Mouse (Mus musculus): ENCODE data around the gene Irgm2.

Gene Irgm2

GRCm38 (mm10) chr11:58199229-58200037 lies at the start of gene Irgm2, which contains the start of gene Igtp:
TSS of gene Irgm2 (plus strand) at chr11:58199618.
TSS of gene Igtp (plus strand) at chr11:58199556.
- DNase-seq = peak; percentile 90

- no peak for DNase-seq
These were observed 44.0 kb upstream of the Irgm2 start for GRCm38 (mm10) chr11:58155458-58155857.

DNA sequence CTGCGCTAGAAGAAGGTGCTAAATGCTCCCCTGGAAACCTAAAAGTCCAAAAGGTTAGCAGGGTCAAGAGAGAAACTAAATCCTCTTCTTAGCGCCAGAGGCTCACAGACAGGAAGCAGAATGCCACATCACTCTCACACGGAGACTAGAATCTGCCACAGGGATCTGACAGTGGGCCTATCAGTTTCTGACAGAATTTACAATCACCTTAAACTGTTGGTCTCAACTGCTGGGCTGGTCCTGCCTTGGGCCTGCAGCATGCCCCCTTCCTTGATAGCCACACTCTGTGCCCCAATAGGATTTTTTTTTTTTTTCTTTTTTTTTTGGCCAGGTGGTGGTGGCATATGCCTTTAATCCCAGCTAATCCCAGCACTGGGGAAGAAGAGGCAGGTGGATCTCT lies 42.5 kb upstream of the Irgm2 start:
- DNase-seq = no peak

DNA sequence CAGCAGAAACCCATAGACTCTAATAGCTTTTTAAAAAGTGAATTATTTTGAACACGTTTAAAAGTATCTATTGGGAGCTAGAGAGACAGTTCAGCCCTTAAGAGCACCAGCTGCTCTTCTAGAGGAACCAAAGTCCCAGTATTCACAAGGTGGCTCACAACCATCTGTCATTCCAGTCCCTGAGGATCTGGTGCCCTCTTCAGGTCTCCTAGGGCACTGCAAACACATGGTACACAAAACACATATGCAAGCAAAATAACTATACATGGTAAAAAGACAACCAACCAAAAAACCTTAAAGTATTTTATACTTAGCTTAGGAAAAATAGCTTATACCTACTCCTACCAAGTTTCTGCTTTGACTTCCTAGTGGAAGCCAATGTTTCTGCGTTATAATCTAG lies 34.3 kb upstream of the Irgm2 start:
- peak; percentile 44 for DNase-seq

DNA sequence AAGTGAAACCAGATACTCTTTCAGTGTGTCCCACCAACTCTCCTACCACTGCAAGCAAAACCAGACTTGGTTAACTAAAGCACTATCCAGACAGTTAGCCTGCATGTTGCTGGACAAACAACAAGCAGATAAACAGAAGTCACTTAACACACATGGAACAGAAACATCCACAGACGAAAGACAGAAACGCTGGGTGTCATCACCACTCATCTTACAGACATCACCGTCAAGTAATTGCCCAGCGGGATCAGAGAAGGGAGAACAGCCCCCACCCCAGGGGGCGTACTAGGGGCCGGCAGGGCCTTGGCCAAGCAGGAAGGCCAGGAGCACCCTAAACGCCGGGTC lies 31.6 kb upstream of the Irgm2 start:
- DNase-seq = no peak

DNA sequence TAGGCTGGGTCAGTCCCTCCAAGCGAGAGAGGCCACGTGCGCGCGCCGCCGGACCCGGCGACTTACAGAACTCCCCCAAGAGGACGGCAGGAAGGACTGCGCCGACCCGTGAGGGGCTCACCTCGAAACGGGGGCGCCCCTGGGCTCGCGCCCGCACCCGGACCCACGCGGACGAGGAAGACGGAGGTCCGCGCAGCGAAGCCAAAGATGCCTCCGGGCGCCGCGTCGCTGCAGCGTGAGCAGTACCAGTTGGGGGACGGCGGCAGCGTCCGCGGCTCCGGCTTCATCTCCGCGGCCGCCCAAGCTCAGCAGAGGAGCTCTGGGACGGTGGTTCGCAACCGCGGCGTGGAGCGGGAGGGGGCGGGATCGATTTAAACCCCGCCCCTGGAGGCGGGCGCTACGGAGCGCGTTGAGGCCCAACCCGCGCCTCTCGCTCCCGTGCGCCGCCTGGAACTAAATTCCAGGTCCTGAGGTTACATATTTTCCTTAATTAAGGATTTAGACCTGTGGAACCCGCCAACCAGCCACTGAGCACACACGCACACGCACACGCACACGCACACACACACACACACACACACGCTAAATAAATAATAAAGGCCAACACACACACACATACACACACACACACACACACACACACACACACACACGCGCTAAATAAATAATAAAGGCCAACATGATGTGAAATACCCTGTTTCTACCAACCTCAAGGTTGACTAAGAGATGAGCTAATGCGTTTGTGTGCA lies 31.1 kb upstream of the Irgm2 start, which contains the start of gene Gemin5:
Gemin5 (minus strand) TSS at position 373 of the 749 bp plus-strand sequence.
- peak; percentile 88 for DNase-seq

GRCm38 (mm10) chr11:58169666-58170065 lies 29.8 kb upstream of the Irgm2 start:
- DNase-seq = no peak

DNA sequence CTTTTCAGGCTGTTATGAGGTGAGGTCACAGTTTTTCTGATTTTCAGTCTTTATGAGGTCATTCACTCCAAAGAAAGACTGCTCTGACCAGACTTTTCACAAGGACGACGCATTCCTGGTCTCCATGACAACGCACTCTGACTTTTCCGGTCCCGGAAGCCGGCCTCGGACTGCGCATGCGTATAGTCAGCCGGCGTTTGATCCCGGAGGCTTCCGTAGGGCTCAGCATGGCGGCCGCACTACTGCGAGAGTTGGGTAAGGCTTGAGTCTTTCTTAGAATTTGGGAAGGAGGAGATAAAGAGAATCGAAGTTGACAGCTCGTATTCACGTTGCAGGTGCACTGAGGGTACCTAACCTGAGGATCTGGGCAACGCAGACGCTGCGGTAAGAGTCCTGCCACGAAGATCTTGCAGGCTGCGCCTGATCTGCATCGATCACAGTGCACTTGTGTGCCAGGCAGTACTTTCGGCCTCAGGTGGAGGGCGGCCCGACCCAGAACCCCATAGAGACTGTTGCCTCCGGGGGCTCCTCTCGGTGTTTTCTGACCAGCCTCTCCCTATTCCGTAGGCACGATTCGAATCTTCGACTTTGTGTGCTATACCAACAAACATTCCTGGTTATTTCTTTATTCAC lies 27.8 kb upstream of the Irgm2 start, which contains the start of gene Mrpl22:
Mrpl22 (plus strand) TSS at position 203 of the 633 bp plus-strand sequence.
- peak; percentile 95 for DNase-seq

DNA sequence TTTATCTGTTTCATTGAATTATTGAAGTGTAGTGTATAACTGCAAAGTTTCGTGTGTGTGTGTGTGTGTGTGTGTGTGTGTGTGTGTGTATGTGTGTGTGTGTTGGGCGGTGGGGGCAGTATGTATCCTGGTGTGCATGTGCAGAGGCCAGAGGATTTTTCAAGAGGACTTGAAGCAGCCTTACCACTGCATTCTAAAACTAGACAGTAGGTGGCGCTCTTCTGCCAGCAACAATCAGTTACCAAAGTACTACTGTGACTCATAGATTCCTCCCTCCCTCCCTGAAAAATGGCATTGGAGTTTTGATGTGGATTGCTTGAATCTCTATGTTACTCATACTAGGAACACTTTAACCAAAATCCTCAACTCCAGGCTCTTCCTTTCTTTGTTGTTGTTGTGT lies 19.9 kb upstream of the Irgm2 start:
- DNase-seq = peak; percentile 78

DNA sequence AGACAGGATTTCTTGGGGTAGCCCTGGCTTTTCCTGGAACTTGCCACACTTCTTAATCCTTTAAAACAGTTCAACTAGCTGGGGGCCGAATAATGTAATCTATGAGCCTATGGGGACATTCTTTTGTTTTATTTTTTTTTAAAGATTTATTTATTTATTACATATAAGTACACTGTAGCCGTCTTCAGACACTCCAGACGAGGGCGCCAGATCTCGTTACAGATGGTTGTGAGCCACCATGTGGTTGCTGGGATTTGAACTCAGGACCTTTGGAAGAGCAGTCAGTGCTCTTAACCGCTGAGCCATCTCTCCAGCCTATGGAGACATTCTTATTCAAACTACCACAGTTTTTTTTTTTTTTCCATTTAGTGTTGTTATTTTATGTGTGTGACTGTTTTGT lies 19.4 kb upstream of the Irgm2 start:
- DNase-seq = peak; percentile 39

DNA sequence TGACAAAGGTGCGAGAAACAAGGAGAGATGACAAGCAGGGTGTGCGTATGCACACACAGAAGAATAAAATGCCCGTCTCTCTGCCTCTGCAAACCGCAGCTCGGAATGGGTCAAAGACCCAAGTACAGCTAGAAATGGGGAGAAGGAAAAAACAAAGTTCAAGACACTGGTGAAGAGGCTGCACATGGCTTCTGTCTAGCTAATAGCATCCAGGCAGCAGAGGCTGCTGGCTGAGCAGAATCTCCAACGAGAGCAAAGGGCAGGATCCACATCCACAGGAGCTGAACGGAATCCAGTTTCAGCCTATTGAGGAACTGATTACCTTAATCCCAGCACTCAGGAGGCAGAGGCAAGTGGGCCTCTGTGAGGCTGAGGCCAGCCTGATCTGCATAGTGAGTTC lies 18.7 kb upstream of the Irgm2 start:
- DNase-seq = no peak

GRCm38 (mm10) chr11:58183579-58183978 lies 15.8 kb upstream of the Irgm2 start:
- peak; percentile 42 for DNase-seq

GRCm38 (mm10) chr11:58189675-58190074 lies 9.7 kb upstream of the Irgm2 start:
- no peak for DNase-seq

DNA sequence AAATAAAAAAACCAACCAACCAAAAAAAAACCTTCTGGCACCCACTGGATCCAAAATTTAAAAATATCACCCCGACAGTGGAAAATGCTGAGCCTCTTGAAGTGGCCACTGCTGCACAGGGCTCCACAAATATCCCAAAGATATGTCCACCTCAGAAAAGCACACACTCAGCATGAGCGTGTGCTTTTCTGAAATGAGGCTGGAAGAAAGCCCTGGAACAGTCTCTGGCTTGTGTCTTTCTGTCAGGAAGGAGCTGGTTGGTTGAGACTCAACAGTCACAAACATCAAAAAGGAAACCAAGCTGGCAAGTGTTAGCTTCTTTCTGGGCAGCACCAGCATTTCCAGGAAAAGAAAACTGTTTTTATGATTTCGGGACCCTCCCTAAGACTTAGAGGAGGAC lies 6.1 kb upstream of the Irgm2 start:
- no peak for DNase-seq

DNA sequence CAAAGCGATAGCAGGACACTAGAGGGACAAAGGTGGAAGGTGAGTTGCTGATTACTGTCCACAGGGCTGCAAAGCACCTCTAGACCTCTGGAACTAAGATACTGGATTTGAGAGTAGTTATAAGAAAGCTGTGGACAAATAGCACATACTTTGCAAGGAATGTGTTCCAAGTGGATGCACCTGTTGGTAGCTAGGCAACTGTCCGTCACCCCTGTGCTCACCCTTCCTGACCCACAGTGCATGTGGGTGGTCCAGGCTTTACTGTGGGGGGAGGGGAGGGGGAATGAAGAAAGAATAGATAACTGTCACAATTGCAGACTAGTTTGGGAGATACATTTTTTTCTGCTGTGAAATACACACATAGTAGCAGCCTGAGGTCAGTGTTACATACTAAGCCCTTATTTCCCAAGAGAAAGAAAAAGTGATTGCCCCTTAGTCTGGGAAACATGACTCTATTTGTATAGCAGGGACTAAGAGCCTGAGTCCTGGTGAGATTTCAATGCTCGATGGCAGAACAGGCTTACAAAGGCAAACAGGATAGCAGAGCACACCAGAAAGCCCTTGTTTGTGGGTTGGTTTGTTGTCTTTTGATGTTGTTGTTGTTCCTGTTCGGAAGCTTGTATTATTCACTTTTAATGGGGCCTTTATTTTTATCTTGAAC lies 5.4 kb upstream of the Irgm2 start:
- DNase-seq = no peak

- DNase-seq = no peak
These were observed 755 bp upstream of the Irgm2 start for GRCm38 (mm10) chr11:58198663-58199062.

DNA sequence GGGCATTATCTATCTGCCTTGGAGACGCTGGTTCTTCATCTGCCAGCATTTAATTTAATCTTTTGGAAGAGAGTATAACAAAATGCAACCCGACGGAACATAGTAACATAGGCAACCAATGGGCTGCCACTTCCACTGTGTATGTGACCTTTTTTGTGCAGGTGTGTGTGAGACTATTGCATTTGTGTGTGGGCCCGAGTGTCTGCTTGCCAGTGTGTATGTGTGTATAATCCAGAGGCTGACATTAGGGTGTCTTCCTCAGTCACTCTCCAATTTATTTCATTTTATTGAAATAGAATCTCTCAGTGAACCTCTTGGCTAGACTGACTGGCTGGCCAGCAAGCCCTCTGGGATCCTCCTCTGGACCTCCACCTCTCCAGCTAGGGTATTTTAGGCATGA lies 808 bp downstream of the Irgm2 start:
- DNase-seq = peak; percentile 60

GRCm38 (mm10) chr11:58201052-58201451 lies 1.6 kb downstream of the Irgm2 start:
- peak; percentile 66 for DNase-seq

DNA sequence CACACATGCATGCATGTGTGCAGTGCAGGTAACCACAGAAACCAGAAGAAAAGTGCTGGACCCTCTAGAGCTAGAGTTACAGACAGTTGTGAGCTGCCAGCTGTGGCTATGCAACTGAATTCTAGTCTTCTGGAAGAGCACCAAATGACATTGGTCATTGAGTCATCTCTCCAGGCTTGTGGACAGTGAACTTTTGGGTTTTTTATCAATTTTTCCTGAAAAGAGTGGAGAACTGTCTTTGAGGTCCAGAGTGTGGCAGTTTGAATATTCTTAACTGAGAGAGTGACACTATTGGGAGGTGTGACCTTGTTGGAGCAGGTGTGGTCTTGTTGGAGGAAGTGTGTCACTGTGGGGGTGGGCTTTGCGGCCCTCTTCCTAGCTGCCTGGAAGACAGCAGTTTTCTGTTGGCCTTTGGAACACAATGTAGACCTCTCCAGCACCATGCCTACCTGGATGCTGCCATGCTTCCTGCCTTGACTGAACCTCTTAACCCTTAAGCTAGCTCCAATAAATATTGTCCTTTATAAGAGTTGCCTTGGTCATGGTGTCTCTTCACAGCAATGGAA lies 11.0 kb downstream of the Irgm2 start:
- peak; percentile 59 for DNase-seq

DNA sequence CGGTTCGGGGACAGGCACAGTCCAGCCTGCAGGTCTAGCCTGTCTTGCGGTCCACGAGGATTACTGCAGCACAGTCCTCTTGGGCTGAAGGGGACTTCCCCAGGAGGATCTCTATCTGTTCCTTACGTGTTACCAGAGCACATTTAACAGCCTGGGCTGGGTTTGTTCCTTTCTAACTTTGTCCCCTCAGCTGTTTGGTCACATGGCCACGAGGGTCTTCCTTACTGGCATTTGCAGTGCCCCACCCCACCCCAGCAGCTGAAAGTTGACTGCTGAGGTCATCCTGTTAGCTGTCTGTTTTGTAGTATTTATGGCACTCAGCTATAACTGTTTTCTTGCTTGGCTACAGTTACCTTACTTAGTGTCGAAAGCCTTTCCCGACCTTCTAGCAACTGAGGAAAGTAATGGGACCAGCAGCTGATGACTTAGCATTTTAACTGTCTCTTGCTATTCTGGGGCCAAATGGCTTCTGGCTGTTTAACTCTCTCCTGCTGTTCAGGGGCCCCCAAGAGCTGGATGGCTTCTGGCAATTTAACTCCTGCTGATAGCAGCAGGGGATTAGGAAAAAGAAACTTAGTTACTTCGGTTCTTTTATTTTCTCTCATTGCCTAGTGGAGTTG lies 11.8 kb downstream of the Irgm2 start:
- peak; percentile 38 for DNase-seq

GRCm38 (mm10) chr11:58211682-58212067 lies 12.3 kb downstream of the Irgm2 start:
- DNase-seq = no peak

- DNase-seq = no peak
These were observed 14.4 kb downstream of the Irgm2 start for GRCm38 (mm10) chr11:58213673-58214342.
